ENCODE assay signal across 19 mouse cellular contexts in the genomic region with DNA sequence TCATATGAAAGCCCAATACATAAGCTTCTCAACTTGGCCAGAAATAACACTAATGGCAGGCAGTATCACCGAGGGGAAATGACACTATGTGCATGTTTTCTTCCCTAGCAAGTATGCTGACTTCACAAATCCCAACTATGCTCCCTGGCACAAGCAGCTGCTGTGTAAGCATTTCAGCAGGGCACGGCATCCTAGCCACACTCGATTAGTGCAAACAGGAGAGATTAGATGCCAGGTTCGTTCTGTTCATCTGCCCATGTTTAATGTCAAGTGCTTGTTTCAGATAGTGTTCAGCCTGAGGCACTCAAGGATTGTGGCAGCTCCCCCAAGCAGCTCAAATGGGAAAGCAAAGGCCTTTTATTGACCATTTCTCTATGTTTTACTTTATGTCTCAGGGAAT.
DNase-seq lines count a peak whose midpoint lies in the region; ATAC-seq and TF ChIP-seq lines count a peak whose summit lies in the region.
"Had no signal": no experiment of that assay in that cellular context is flagged by ENCODE, and none has a peak within 500 bp of the region (broad histone marks: within the 10 kb centered on the region; RNA-seq: fewer than 3 reads in every experiment).

No protein-coding gene starts in this region.

- H3K27me3 ChIP-seq in heart, embryonic 10.5 days (ENCODE audit: insufficient read depth, poor library complexity, severe bottlenecking): no peaks in the 10 kb centered on the region
- no peaks in the 10 kb centered on the region for H3K27me3 ChIP-seq in heart, postnatal 0 days (ENCODE audit: control insufficient read depth, insufficient read depth, low read length)
- H3K27me3 ChIP-seq: embryonic facial prominence, embryonic 12.5 days; limb, embryonic 13.5 days; liver, embryonic 15.5 days had no signal

- 46% methylated on average over 4 of the region's 4 CpGs for WGBS in heart, embryonic 10.5 days
- WGBS in heart, postnatal 0 days: 19% methylated on average over 4 of the region's 4 CpGs

- no peak overlapping the region for H3K27ac ChIP-seq in heart, embryonic 10.5 days
- no peak overlapping the region for H3K27ac ChIP-seq in heart, postnatal 0 days (ENCODE audit: low read depth)
- H3K27ac ChIP-seq: embryonic facial prominence, embryonic 12.5 days; gastrocnemius, adult 2 months; limb, embryonic 13.5 days; liver, embryonic 15.5 days; stomach, postnatal 0 days had no signal

- peak; percentile 14 to 60 for DNase-seq in heart, adult 18-20 months
- DNase-seq in heart, embryonic 10.5 days (ENCODE audit: low spot score): no peak
- peak; percentile 6 for DNase-seq in ovary, adult 18-20 months (ENCODE audit: low spot score)
- no peak for DNase-seq in ovary, postnatal 10 days (ENCODE audit: low spot score)
- DNase-seq in heart, postnatal 0 days (ENCODE audit: low spot score): peak; percentile 62
- DNase-seq in retina, embryonic 14.5 days (ENCODE audit: low spot score): peak; percentile 21
- DNase-seq in layer of hippocampus, postnatal 36 days: no peak
- DNase-seq: adrenal gland, postnatal 14 days; cerebellum, adult 8-10 months; gastrocnemius, adult 2 months; kidney, adult 11 months; kidney, postnatal 10 days had no signal

- H3K36me3 ChIP-seq in heart, embryonic 10.5 days: no peaks in the 10 kb centered on the region
- H3K36me3 ChIP-seq in heart, postnatal 0 days (replicated peaks; ENCODE audit: control insufficient read depth, insufficient read depth, low read length): no peaks in the 10 kb centered on the region
- H3K36me3 ChIP-seq: embryonic facial prominence, embryonic 12.5 days; limb, embryonic 13.5 days; liver, embryonic 15.5 days had no signal

- no peak overlapping the region for H3K9ac ChIP-seq in heart, postnatal 0 days (replicated peaks; ENCODE audit: low read depth, low read length)
- H3K9ac ChIP-seq: embryonic facial prominence, embryonic 12.5 days; limb, embryonic 13.5 days; liver, embryonic 15.5 days had no signal

- peak; percentile 76 for ATAC-seq in heart, postnatal 0 days (ENCODE audit: insufficient read depth, low read depth)
- ATAC-seq in erythroblast, adult 5-6 weeks (replicated peaks; ENCODE audit: low FRiP score, poor library complexity, severe bottlenecking): no peak
- ATAC-seq: activated CD4-positive, CD25-positive, alpha-beta regulatory T cell, adult 4 months; lung, postnatal 0 days had no signal

- H3K9me3 ChIP-seq in heart, embryonic 10.5 days: no peaks in the 10 kb centered on the region
- no peaks in the 10 kb centered on the region for H3K9me3 ChIP-seq in heart, postnatal 0 days (replicated peaks; ENCODE audit: control insufficient read depth, low read length)
- H3K9me3 ChIP-seq: embryonic facial prominence, embryonic 12.5 days; limb, embryonic 13.5 days; liver, embryonic 15.5 days had no signal

- TF ChIP-seq EP300 in heart, postnatal 0 days (IDR thresholded peaks at IDR 0.05; ENCODE audit: low read depth): no peak

- H3K4me1 ChIP-seq in heart, embryonic 10.5 days: peaks cover 4% of the 10 kb centered on the region; the same call in 1 of the 2 replicates
- H3K4me1 ChIP-seq in heart, postnatal 0 days (ENCODE audit: control insufficient read depth, insufficient read depth): no peaks in the 10 kb centered on the region; the same call in 1 of the 2 replicates
- H3K4me1 ChIP-seq: embryonic facial prominence, embryonic 12.5 days; limb, embryonic 13.5 days; liver, embryonic 15.5 days had no signal

- no peak overlapping the region for H3K4me3 ChIP-seq in heart, embryonic 10.5 days
- H3K4me3 ChIP-seq in heart, postnatal 0 days (ENCODE audit: low read depth, low read length): no peak overlapping the region
- H3K4me3 ChIP-seq: embryonic facial prominence, embryonic 12.5 days; gastrocnemius, adult 2 months; limb, embryonic 13.5 days; liver, embryonic 15.5 days had no signal

- no peak for TF ChIP-seq CTCF in heart, postnatal 0 days (IDR thresholded peaks at IDR 0.05; ENCODE audit: low read depth)

- no peak overlapping the region for H3K4me2 ChIP-seq in heart, postnatal 0 days (ENCODE audit: low read depth, low read length)
- H3K4me2 ChIP-seq: embryonic facial prominence, embryonic 12.5 days; limb, embryonic 13.5 days; liver, embryonic 15.5 days had no signal

Comparison
In these comparisons a context has a peak if more than half of its experiments do, and no peak if none do; other contexts are left out.
1. DNase-seq: peak in heart, adult 18-20 months (2 of 2), ovary, adult 18-20 months (single experiment), heart, postnatal 0 days (single experiment) and retina, embryonic 14.5 days (single experiment); none in heart, embryonic 10.5 days (single experiment), ovary, postnatal 10 days (single experiment) and layer of hippocampus, postnatal 36 days (0 of 2).